Mouse (Mus musculus) lung, postnatal 4 days (tissue): Measurements from ENCODE around the gene Dclre1c.
"Not testable (repeated sequence)": the region's sequence is repeated elsewhere in the genome, so short reads cannot be mapped to it uniquely, and the experiment has no call there.

Experiments used
- DNase-seq, 2 experiments: peaks; one replicate each; pipeline ENCODE4 v3.0.0; 2021

The Dclre1c gene

GRCm38 (mm10) chr2:3423841-3424578 lies at the start of gene Dclre1c:
Gene Dclre1c (plus strand): TSS chr2:3424131.
- peak; percentile 92 to 93 for DNase-seq

- no peak for DNase-seq
Measured at GRCm38 (mm10) chr2:3387105-3387860, 36.6 kb upstream of the Dclre1c start.

GRCm38 (mm10) chr2:3391945-3392344 lies 32.0 kb upstream of the Dclre1c start:
- DNase-seq = no peak

GRCm38 (mm10) chr2:3397110-3397509 lies 26.8 kb upstream of the Dclre1c start, which contains the start of gene Olah:
Gene Olah (minus strand): TSS chr2:3397210.
- not testable (repeated sequence) for DNase-seq

GRCm38 (mm10) chr2:3405981-3406380 lies 17.9 kb upstream of the Dclre1c start:
- DNase-seq = no peak

- no peak for DNase-seq
Measured at GRCm38 (mm10) chr2:3407756-3408155, 16.2 kb upstream of the Dclre1c start.

- peak; percentile 39 to 68 for DNase-seq
Measured at GRCm38 (mm10) chr2:3414241-3414640, 9.7 kb upstream of the Dclre1c start.

- DNase-seq = no peak
Measured at GRCm38 (mm10) chr2:3415676-3416075, 8.3 kb upstream of the Dclre1c start.

- peak; percentile 96 to 97 for DNase-seq
Measured at GRCm38 (mm10) chr2:3418883-3419431, 5.0 kb upstream of the Dclre1c start.

- no peak for DNase-seq
Measured at GRCm38 (mm10) chr2:3420157-3420556, 3.8 kb upstream of the Dclre1c start.

GRCm38 (mm10) chr2:3422548-3422947 lies 1.4 kb upstream of the Dclre1c start, which contains the start of gene Meig1:
Gene Meig1 (minus strand): TSS chr2:3422648.
- no peak for DNase-seq

- DNase-seq = no peak
Measured at GRCm38 (mm10) chr2:3424579-3424910, 614 bp downstream of the Dclre1c start.

GRCm38 (mm10) chr2:3430956-3431355 lies 7.0 kb downstream of the Dclre1c start:
- no peak for DNase-seq

- no peak for DNase-seq
Measured at GRCm38 (mm10) chr2:3435369-3436061, 11.6 kb downstream of the Dclre1c start.

- no peak for DNase-seq
Measured at GRCm38 (mm10) chr2:3437956-3438355, 14.0 kb downstream of the Dclre1c start.

- peak in 1 of 2 experiments; percentile 8 for DNase-seq
Measured at GRCm38 (mm10) chr2:3444206-3444605, 20.3 kb downstream of the Dclre1c start.

GRCm38 (mm10) chr2:3445984-3446383 lies 22.1 kb downstream of the Dclre1c start:
- no peak for DNase-seq

GRCm38 (mm10) chr2:3449431-3449830 lies 25.5 kb downstream of the Dclre1c start:
- DNase-seq = no peak

- no peak for DNase-seq
Measured at GRCm38 (mm10) chr2:3453096-3453495, 29.2 kb downstream of the Dclre1c start.

GRCm38 (mm10) chr2:3456590-3456989 lies 32.7 kb downstream of the Dclre1c start:
- DNase-seq = no peak

- DNase-seq = no peak
Measured at GRCm38 (mm10) chr2:3473891-3474290, 50.0 kb downstream of the Dclre1c start.

GRCm38 (mm10) chr2:3474361-3474805 lies 50.5 kb downstream of the Dclre1c start:
- peak; percentile 64 to 65 for DNase-seq

GRCm38 (mm10) chr2:3474861-3475283 lies 50.9 kb downstream of the Dclre1c start, which contains the start of gene Suv39h2:
Gene Suv39h2 (minus strand): TSS chr2:3475031.
- DNase-seq = peak; percentile 98 to 99
